Mouse (Mus musculus) MEL (cell line): Measurements from ENCODE around the gene Diexf. TPM values are rescaled to one million over a fixed set of nuclear protein-coding genes. Genes with fewer than 3 reads are reported as not detected.
A peak's percentile ranks its signal among the peaks of the same experiment; 100 is the strongest.

ENCODE experiments used
- DNase-seq: peaks from one replicate; pipeline ENCODE4 v3.0.0; 2011; ENCODE audit warnings: low read depth, low spot score
- H3K27ac ChIP-seq: 2 replicates; pipeline ENCODE4 v1.5.1; 2012; ENCODE audit warnings: low read depth, mild to moderate bottlenecking, control low read depth, low read length, moderate library complexity; ENCODE audit not compliant: control insufficient read depth
- H3K27me3 ChIP-seq, 2 experiments: fragments of 150-350 bp in 1 of 2; sonication (generic) in 1 of 2; 2 replicates each; pipeline ENCODE4 v1.6.1; 2012; ENCODE audit warnings: low read length in 2 of 2, mild to moderate bottlenecking in 2 of 2, improper control_type of control experiment in 1 of 2, moderate library complexity in 1 of 2; ENCODE audit not compliant: insufficient read depth in 2 of 2, control insufficient read depth in 1 of 2
- H3K36me3 ChIP-seq, 2 experiments: 2 replicates each; pipeline ENCODE4 v1.6.1; 2012 to 2014; ENCODE audit warnings: low read length in 2 of 2, improper control_type of control experiment in 1 of 2, inconsistent platforms in 1 of 2, mild to moderate bottlenecking in 1 of 2; ENCODE audit not compliant: insufficient read depth in 2 of 2, control insufficient read depth in 1 of 2
- H3K4me1 ChIP-seq, 2 experiments: fragments of 150-350 bp in 1 of 2; sonication (generic) in 1 of 2; 2 replicates each; pipeline ENCODE4 v1.6.1; 2012; ENCODE audit warnings: low read length in 2 of 2, improper control_type of control experiment in 1 of 2, mild to moderate bottlenecking in 1 of 2; ENCODE audit not compliant: insufficient read depth in 2 of 2, control insufficient read depth in 1 of 2
- H3K4me3 ChIP-seq, 2 experiments: fragments of 150-350 bp in 1 of 2; sonication (generic) in 1 of 2; 2 replicates each; pipeline ENCODE4 v1.5.1; 2012; ENCODE audit warnings: low read depth in 2 of 2, low read length in 2 of 2, mild to moderate bottlenecking in 2 of 2, moderate library complexity in 2 of 2, control low read depth in 1 of 2, improper control_type of control experiment in 1 of 2; ENCODE audit not compliant: control insufficient read depth in 1 of 2, insufficient read depth in 1 of 2
- H3K79me2 ChIP-seq: 2 replicates; pipeline ENCODE4 v1.6.1; 2012; ENCODE audit warnings: mild to moderate bottlenecking, low read length, moderate library complexity; ENCODE audit not compliant: control insufficient read depth, poor library complexity, insufficient read depth
- H3K9ac ChIP-seq: 2 replicates; pipeline ENCODE4 v1.6.1; 2012; ENCODE audit warnings: low read depth, mild to moderate bottlenecking, control low read depth, low read length, moderate library complexity; ENCODE audit not compliant: control insufficient read depth, poor library complexity, severe bottlenecking
- H3K9me3 ChIP-seq: fragments of 150-350 bp; sonication (generic); replicated peaks from 2 replicates; pipeline ENCODE4 v1.6.1; 2012; ENCODE audit warnings: mild to moderate bottlenecking, low read length, improper control_type of control experiment, moderate library complexity; ENCODE audit not compliant: insufficient read depth
- BHLHE40 ChIP-seq: IDR thresholded peaks from 2 replicates; pipeline ENCODE4 v1.6.1; 2012; ENCODE audit warnings: low read depth, mild to moderate bottlenecking, inconsistent platforms, low read length, improper control_type of control experiment, borderline replicate concordance
- CHD1 ChIP-seq: IDR thresholded peaks from 2 replicates; pipeline ENCODE4 v1.6.1; 2012; ENCODE audit warnings: low read depth, mild to moderate bottlenecking, inconsistent platforms, low read length, improper control_type of control experiment
- CHD2 ChIP-seq: IDR thresholded peaks from 2 replicates; pipeline ENCODE4 v1.6.1; 2011; ENCODE audit warnings: low read length, improper control_type of control experiment
- CTCF ChIP-seq, 3 experiments: IDR thresholded peaks in 2 of 3; conservative IDR thresholded peaks in 1 of 3; 2 replicates each; pipeline ENCODE4 v1.5.1; 2011 to 2012; ENCODE audit warnings: low read length in 3 of 3, low read depth in 2 of 3, mild to moderate bottlenecking in 2 of 3, improper control_type of control experiment in 1 of 3, inconsistent platforms in 1 of 3, mixed read lengths in 1 of 3, moderate library complexity in 1 of 3; ENCODE audit not compliant: control insufficient read depth in 1 of 3, insufficient read depth in 1 of 3, poor library complexity in 1 of 3, severe bottlenecking in 1 of 3
- ELF1 ChIP-seq: IDR thresholded peaks from 2 replicates; pipeline ENCODE4 v1.6.1; 2014; ENCODE audit warnings: low read depth, mild to moderate bottlenecking, inconsistent platforms, low read length, improper control_type of control experiment, moderate library complexity
- ETS1 ChIP-seq: IDR thresholded peaks from 2 replicates; pipeline ENCODE4 v1.6.1; 2012; ENCODE audit warnings: low read depth, mild to moderate bottlenecking, inconsistent platforms, low read length, improper control_type of control experiment, moderate library complexity
- GABPA ChIP-seq: IDR thresholded peaks from 2 replicates; pipeline ENCODE4 v1.6.1; 2012; ENCODE audit warnings: low read depth, mild to moderate bottlenecking, inconsistent platforms, low read length, improper control_type of control experiment, moderate library complexity
- GATA1 ChIP-seq: IDR thresholded peaks from 2 replicates; pipeline ENCODE4 v1.6.1; 2011; ENCODE audit warnings: low read depth, low read length, improper control_type of control experiment
- HCFC1 ChIP-seq: IDR thresholded peaks from 2 replicates; pipeline ENCODE4 v1.6.1; 2012; ENCODE audit warnings: low read depth, mild to moderate bottlenecking, inconsistent platforms, low read length, improper control_type of control experiment, moderate library complexity
- JUND ChIP-seq: IDR thresholded peaks from 2 replicates; pipeline ENCODE4 v1.6.1; 2011; ENCODE audit warnings: low read depth, mild to moderate bottlenecking, improper control_type of control experiment, low read length
- KAT2A ChIP-seq: conservative IDR thresholded peaks from 2 replicates; pipeline ENCODE4 v1.6.1; 2012; ENCODE audit warnings: low read depth, low read length, improper control_type of control experiment, inconsistent platforms
- MAFK ChIP-seq: IDR thresholded peaks from 2 replicates; pipeline ENCODE4 v1.6.1; 2011; ENCODE audit warnings: low read depth, mild to moderate bottlenecking, low read length, improper control_type of control experiment, borderline replicate concordance
- MAX ChIP-seq: IDR thresholded peaks from 2 replicates; pipeline ENCODE4 v1.6.1; 2011; ENCODE audit warnings: low read length, improper control_type of control experiment
- MAZ ChIP-seq: IDR thresholded peaks from 2 replicates; pipeline ENCODE4 v1.6.1; 2012; ENCODE audit warnings: low read depth, mild to moderate bottlenecking, inconsistent platforms, low read length, improper control_type of control experiment
- MXI1 ChIP-seq: IDR thresholded peaks from 2 replicates; pipeline ENCODE4 v1.6.1; 2011; ENCODE audit warnings: mild to moderate bottlenecking, low read depth, low read length, improper control_type of control experiment
- MYC ChIP-seq: IDR thresholded peaks from 2 replicates; pipeline ENCODE4 v1.6.1; 2011; ENCODE audit warnings: low read depth, mild to moderate bottlenecking, low read length, improper control_type of control experiment, moderate library complexity
- NELFE ChIP-seq: IDR thresholded peaks from 2 replicates; pipeline ENCODE4 v1.6.1; 2011; ENCODE audit warnings: low read depth, low read length, improper control_type of control experiment
- NRF1 ChIP-seq: IDR thresholded peaks from 2 replicates; pipeline ENCODE4 v1.6.1; 2014; ENCODE audit warnings: low read depth, mild to moderate bottlenecking, inconsistent platforms, low read length, improper control_type of control experiment, moderate library complexity; ENCODE audit not compliant: poor library complexity, insufficient read depth, severe bottlenecking
- POLR2A ChIP-seq, 2 experiments: IDR thresholded peaks; 2 replicates each; pipeline ENCODE4 v1.6.1; 2011 to 2012; ENCODE audit warnings: low read length in 2 of 2, mild to moderate bottlenecking in 2 of 2, control low read depth in 1 of 2, improper control_type of control experiment in 1 of 2, low read depth in 1 of 2, moderate library complexity in 1 of 2; ENCODE audit not compliant: control insufficient read depth in 1 of 2, insufficient read depth in 1 of 2, poor library complexity in 1 of 2
- POLR2AphosphoS2 ChIP-seq: IDR thresholded peaks from 2 replicates; pipeline ENCODE4 v1.6.1; 2011; ENCODE audit warnings: low read length, improper control_type of control experiment
- POLR2AphosphoS5 ChIP-seq: IDR thresholded peaks from 2 replicates; pipeline ENCODE4 v1.6.1; 2012; ENCODE audit warnings: low read depth, borderline replicate concordance, mild to moderate bottlenecking, inconsistent platforms, low read length, moderate library complexity, mixed read lengths
- RAD21 ChIP-seq: IDR thresholded peaks from 2 replicates; pipeline ENCODE4 v1.6.1; 2011; ENCODE audit warnings: mild to moderate bottlenecking, low read depth, low read length, improper control_type of control experiment
- RCOR1 ChIP-seq: IDR thresholded peaks from 2 replicates; pipeline ENCODE4 v1.6.1; 2012; ENCODE audit warnings: low read depth, mild to moderate bottlenecking, inconsistent platforms, low read length, improper control_type of control experiment
- SIN3A ChIP-seq: IDR thresholded peaks from 2 replicates; pipeline ENCODE4 v1.6.1; 2012; ENCODE audit warnings: low read length, improper control_type of control experiment, inconsistent platforms
- SMC3 ChIP-seq: IDR thresholded peaks from 2 replicates; pipeline ENCODE4 v1.6.1; 2011; ENCODE audit warnings: low read depth, low read length, improper control_type of control experiment
- TAL1 ChIP-seq: IDR thresholded peaks from 2 replicates; pipeline ENCODE4 v1.6.1; 2012; ENCODE audit warnings: mild to moderate bottlenecking, inconsistent platforms, low read length, moderate library complexity, mixed read lengths
- TBP ChIP-seq: IDR thresholded peaks from 2 replicates; pipeline ENCODE4 v1.8.0; 2011; ENCODE audit warnings: low read depth, low read length, improper control_type of control experiment
- TCF12 ChIP-seq: IDR thresholded peaks from 2 replicates; pipeline ENCODE4 v1.6.1; 2014; ENCODE audit warnings: low read depth, mild to moderate bottlenecking, inconsistent platforms, low read length, improper control_type of control experiment, moderate library complexity
- USF2 ChIP-seq, 2 experiments: IDR thresholded peaks; 2 replicates each; pipeline ENCODE4 v1.6.1; 2011 to 2012; ENCODE audit warnings: improper control_type of control experiment in 2 of 2, low read length in 2 of 2, borderline replicate concordance in 1 of 2, inconsistent platforms in 1 of 2, low read depth in 1 of 2, mild to moderate bottlenecking in 1 of 2; ENCODE audit not compliant: insufficient read depth in 1 of 2
- ZC3H11A ChIP-seq: IDR thresholded peaks from 2 replicates; pipeline ENCODE4 v1.6.1; 2012; ENCODE audit warnings: low read depth, mild to moderate bottlenecking, inconsistent platforms, low read length, improper control_type of control experiment
- ZMIZ1 ChIP-seq: IDR thresholded peaks from 2 replicates; pipeline ENCODE4 v1.6.1; 2012; ENCODE audit warnings: low read depth, mild to moderate bottlenecking, inconsistent platforms, low read length, improper control_type of control experiment, moderate library complexity
- ZNF384 ChIP-seq: IDR thresholded peaks from 2 replicates; pipeline ENCODE4 v1.6.1; 2012; ENCODE audit warnings: low read depth, mild to moderate bottlenecking, inconsistent platforms, low read length, improper control_type of control experiment
- polyA plus RNA-seq, 2 experiments: library from polyadenylated mRNA; stranded (reverse) in 1 of 2; unstranded in 1 of 2; fragments of >175 nt in 1 of 2; fragments of >200 nt in 1 of 2; gene quantifications; 2 replicates each; pipeline versions ENCODE4 v1.2.1 to v1.2.4; 2012; ENCODE audit warnings: low replicate concordance in 2 of 2, low read depth in 1 of 2; ENCODE audit not compliant: insufficient read length in 2 of 2, insufficient read depth in 1 of 2, missing spikeins in 1 of 2
- total RNA-seq: library from RNA; depleted of rRNA; stranded (reverse); fragments of 300-350 nt; gene quantifications from 2 replicates; pipeline ENCODE4 v1.2.3, GENCODE M21; 2012

Gene Diexf
- total and polyA plus RNA-seq, 3 experiments = 20.6 to 45.4 TPM; not detected in 1

DNA sequence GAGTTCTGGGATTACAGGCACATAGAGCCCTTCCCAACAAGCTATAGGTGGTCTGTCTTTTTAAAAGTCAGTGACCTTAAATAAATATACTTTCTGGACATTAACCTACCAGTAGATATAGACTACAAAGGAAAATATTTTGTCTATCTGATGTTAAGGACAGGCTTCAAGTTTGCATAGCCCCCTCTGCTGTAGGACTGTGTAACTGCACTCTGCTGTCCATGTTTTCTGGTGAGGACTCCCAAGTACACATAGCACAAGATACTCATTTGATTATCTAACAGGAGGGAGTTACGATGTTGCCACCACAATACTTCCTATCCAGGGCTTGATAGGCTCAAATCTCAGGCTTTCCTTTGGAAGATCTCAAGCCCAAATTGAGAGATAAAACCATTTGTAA, 3.7 kb upstream of the Diexf start:
- H3K4me1 ChIP-seq = peaks cover 0 to 12% of the 10 kb centered on the region in 2 experiments; a peak in 3 of 4 replicates
- peaks cover 0 to 10% of the 10 kb centered on the region in 2 experiments; a peak in 2 of 4 replicates for H3K36me3 ChIP-seq
- TF ChIP-seq SMC3 = peak; percentile 61
- TF ChIP-seq CTCF (IDR thresholded peaks at IDR 0.05 in 2 of 3, conservative IDR thresholded peaks at IDR 0.05 in 1 of 3; ENCODE audit: control insufficient read depth in 1 of 3, insufficient read depth in 1 of 3, low read depth in 2 of 3, low read length in 3 of 3, poor library complexity in 1 of 3, severe bottlenecking in 1 of 3) = peak; percentile 35 to 74 (median 56)
- TF ChIP-seq RAD21 = peak; percentile 22
- 0 out of 2 replicates have a peak, but pooled peaks have one; percentile 13 for TF ChIP-seq GATA1
- no peak for TF ChIP-seq RCOR1
- no peak overlapping the region for H3K9ac ChIP-seq
- H3K27me3 ChIP-seq = peaks cover 4% of the 10 kb centered on the region in 2 experiments; a peak in 3 of 4 replicates
- H3K27ac ChIP-seq = no peak overlapping the region
- H3K4me3 ChIP-seq = no peak overlapping the region
- peaks cover 12% of the 10 kb centered on the region for H3K79me2 ChIP-seq
- H3K9me3 ChIP-seq = no peaks in the 10 kb centered on the region
- peak; percentile 68 for DNase-seq

- TF ChIP-seq GATA1 (no peak), ZMIZ1 (no peak), JUND (no peak), TCF12 (no peak), BHLHE40 (no peak), MXI1 (no peak), MAZ (no peak), KAT2A (peak; percentile 50), TBP (0 out of 2 replicates have a peak, but pooled peaks have one; percentile 39), RAD21 (no peak), HCFC1 (peak; percentile 78), NELFE (no peak), POLR2AphosphoS5 (no peak), MAFK (no peak), TAL1 (no peak), POLR2A (IDR thresholded peaks at IDR 0.05; ENCODE audit: control insufficient read depth in 1 of 2, insufficient read depth in 1 of 2, low read depth in 1 of 2, low read length in 2 of 2, poor library complexity in 1 of 2) (peak in 1 of 2 experiments; percentile 49; a peak in 2 of 4 replicates), CHD2 (no peak), CHD1 (no peak), NRF1 (no peak), ELF1 (no peak), MYC (peak; percentile 70; the same call in 1 of the 2 replicates), SMC3 (no peak), ZC3H11A (no peak), USF2 (IDR thresholded peaks at IDR 0.05; ENCODE audit: borderline replicate concordance in 1 of 2, insufficient read depth in 1 of 2, low read depth in 1 of 2, low read length in 2 of 2) (no peak), GABPA (no peak), RCOR1 (no peak), SIN3A (no peak), MAX (no peak), ETS1 (no peak), POLR2AphosphoS2 (no peak), ZNF384 (no peak)
Measured at GRCm38 (mm10) chr1:193132385-193132784, 2.3 kb upstream of the Diexf start.

More at GRCm38 (mm10) chr1:193132385-193132784, 2.3 kb upstream of the Diexf start:
- no peaks in the 10 kb centered on the region for H3K9me3 ChIP-seq
- H3K4me3 ChIP-seq = no peak overlapping the region
- peaks cover 21% of the 10 kb centered on the region for H3K79me2 ChIP-seq
- H3K27ac ChIP-seq = no peak overlapping the region
- H3K4me1 ChIP-seq = peaks cover 2 to 12% of the 10 kb centered on the region in 2 experiments; a peak in 3 of 4 replicates
- no peak overlapping the region for H3K9ac ChIP-seq
- 0 out of 4 replicates have a peak, but pooled peaks cover 0 to 2% of the 10 kb centered on the region in 2 experiments for H3K27me3 ChIP-seq
- DNase-seq = peak; percentile 55
- peaks cover 2 to 12% of the 10 kb centered on the region in 2 experiments; a peak in 3 of 4 replicates for H3K36me3 ChIP-seq
